Mouse (Mus musculus): ENCODE results near the gene Pcsk4. TPM values are rescaled to one million over a fixed set of nuclear protein-coding genes. Genes with fewer than 3 reads are reported as not detected.

Pcsk4 gene
- total RNA-seq, 2 experiments from 2014 or later, result 1.3 to 2.0 TPM

Small RNA genes within 50 kb of the gene (microRNA-seq; reads per million reads assigned to microRNA genes)
- gene Mir6911, result 0.61 to 2.1 reads per million in 2 experiments

Other genes starting within 250 kb of the Pcsk4 start
- gene Sbno2, start 223.9 kb downstream of the Pcsk4 start, total RNA-seq (2021), result 10 to 100 TPM; 19.0 to 19.4 TPM
- 10 to 100 TPM; 98.7 to 99.9 TPM for gene Stk11, start 213.7 kb downstream of the Pcsk4 start, total RNA-seq (2021)
- gene Atp5d, start 190.9 kb downstream of the Pcsk4 start, total RNA-seq (2021), result 1,000 to 10,000 TPM in 1 of 2 experiments, 100 to 1,000 TPM in 1; 966 to 1,003 TPM
- gene Cbarp, start 188.7 kb downstream of the Pcsk4 start, total RNA-seq (2021), result 1 to 10 TPM; 3.7 to 5.1 TPM
- gene Midn, start 181.2 kb downstream of the Pcsk4 start, total RNA-seq (2021), result 100 to 1,000 TPM; 145 to 163 TPM
- 100 to 1,000 TPM; 163 to 193 TPM for gene Cirbp, start 163.5 kb downstream of the Pcsk4 start, total RNA-seq (2021)
- 1 to 10 TPM; 1.9 to 4.9 TPM for gene 1600002K03Rik, start 156.6 kb downstream of the Pcsk4 start, total RNA-seq (2021)
- gene Efna2, start 150.0 kb downstream of the Pcsk4 start, total RNA-seq (2021), result 1 to 10 TPM; 2.8 to 2.9 TPM
- 10 to 100 TPM; 22.8 to 26.7 TPM for gene Mum1, start 103.1 kb downstream of the Pcsk4 start, total RNA-seq (2021)
- gene Ndufs7, start 80.4 kb downstream of the Pcsk4 start, total RNA-seq (2021), result 100 to 1,000 TPM; 480 to 520 TPM
- gene Gamt, start 68.5 kb downstream of the Pcsk4 start, total RNA-seq (2021), result 10 to 100 TPM; 18.5 to 23.4 TPM
- gene Dazap1, start 68.0 kb downstream of the Pcsk4 start, total RNA-seq (2021), result 100 to 1,000 TPM; 131 to 140 TPM
- gene Rps15, start 37.0 kb downstream of the Pcsk4 start, total RNA-seq (2021), result 1,000 to 10,000 TPM in 1 of 2 experiments, 100 to 1,000 TPM in 1; 949 to 1,003 TPM
- gene Apc2, start 33.5 kb downstream of the Pcsk4 start, total RNA-seq (2021), result 1 to 10 TPM; 6.0 to 6.2 TPM
- 10 to 100 TPM; 16.9 TPM for gene 2310011J03Rik, start 9.0 kb downstream of the Pcsk4 start, total RNA-seq (2021)
- 1 to 10 TPM; 1.6 to 1.8 TPM for gene Reep6, start 455 bp upstream of the Pcsk4 start, total RNA-seq (2021)
- 10 to 100 TPM; 32.8 to 34.2 TPM for gene Adamtsl5, start 18.9 kb upstream of the Pcsk4 start, total RNA-seq (2021)
- not detected for gene Plk5, start 27.0 kb upstream of the Pcsk4 start, total RNA-seq (2021)
- gene Mex3d, start 58.2 kb upstream of the Pcsk4 start, total RNA-seq (2021), result 10 to 100 TPM; 20.2 to 22.2 TPM
- gene Mbd3, start 70.1 kb upstream of the Pcsk4 start, total RNA-seq (2021), result 100 to 1,000 TPM; 137 to 140 TPM
- 1,000 to 10,000 TPM; 1,257 to 1,372 TPM for gene Uqcr11, start 77.3 kb upstream of the Pcsk4 start, total RNA-seq (2021)
- gene Tcf3, start 104.1 kb upstream of the Pcsk4 start, total RNA-seq (2021), result 10 to 100 TPM; 58.6 to 60.1 TPM
- under 1 TPM in 1 of 2 experiments, not detected in 1; 0.05 TPM for gene Onecut3, start 165.3 kb upstream of the Pcsk4 start, total RNA-seq (2021)
- not detected for gene Atp8b3, start 209.6 kb upstream of the Pcsk4 start, total RNA-seq (2021)
- 10 to 100 TPM; 22.4 to 26.2 TPM for gene Rexo1, start 232.1 kb upstream of the Pcsk4 start, total RNA-seq (2021)
- 10 to 100 TPM in 1 of 2 experiments, 1 to 10 TPM in 1; 9.6 to 10.4 TPM for gene Klf16, start 247.8 kb upstream of the Pcsk4 start, total RNA-seq (2021)

Measured in heart, postnatal 4 days (tissue).